Mouse (Mus musculus): ENCODE results near the gene Rfng. TPM values are rescaled to one million over a fixed set of nuclear protein-coding genes. Genes with fewer than 3 reads are reported as not detected.
A peak's percentile ranks its signal among the peaks of the same experiment; 100 is the strongest.

The Rfng gene
- total and polyA plus RNA-seq, 3 experiments, result 3.8 to 17.6 (median 10.0) TPM

- no peak for DNase-seq (ENCODE audit: extremely low read depth)
- dilution Hi-C loops (cut with MboI; ENCODE audit: extremely low pct_ligation_motif_present, extremely low pct_unique_long_range_greater_than_20kb, low sequenced_read_pairs) (no loop called here), in situ Hi-C loops (cut with MboI; ENCODE audit: low pct_ligation_motif_present, low pct_unique_long_range_greater_than_20kb, low sequenced_read_pairs) (no loop called here)
- Histone ChIP-seq H3K36me3 (replicated peaks in 1 of 2; ENCODE audit: control insufficient read depth in 1 of 2, insufficient read depth in 1 of 2, low read length in 1 of 2) (peaks cover 45 to 62% of the 10 kb centered on the region in 2 experiments), H3K9me3 (replicated peaks; ENCODE audit: low read length) (no peaks in the 10 kb centered on the region), H3K27ac (ENCODE audit: insufficient read depth, low read depth) (no peak overlapping the region), H3K27me3 (replicated peaks) (no peaks in the 10 kb centered on the region), H3K4me1 (ENCODE audit: control insufficient read depth in 1 of 2, insufficient read depth in 2 of 2) (peaks cover 3% of the 10 kb centered on the region in 2 experiments), H3K4me3 (replicated peaks in 1 of 3; ENCODE audit: low read depth in 2 of 3, low read length in 2 of 3, poor library complexity in 1 of 3) (no peak overlapping the region), H3K79me2 (replicated peaks; ENCODE audit: control insufficient read depth, extremely low read depth, insufficient read depth, poor library complexity, severe bottlenecking) (no peaks in the 10 kb centered on the region), H3K4me2 (ENCODE audit: insufficient read depth, low read depth, poor library complexity, severe bottlenecking) (no peak overlapping the region), H3K9ac (ENCODE audit: insufficient read depth, low read depth) (no peak overlapping the region)
- TF ChIP-seq POLR2A (IDR thresholded peaks at IDR 0.05; ENCODE audit: low read depth, low read length), result peak; percentile 28; the same call in 1 of the 2 replicates
- TF ChIP-seq JUND (conservative IDR thresholded peaks at IDR 0.05; ENCODE audit: low read depth, low read length), result no peak
- no peak for TF ChIP-seq BHLHE40 (IDR thresholded peaks at IDR 0.05; ENCODE audit: low read depth, low read length)
- peak; percentile 93 for TF ChIP-seq POLR2AphosphoS2 (IDR thresholded peaks at IDR 0.05; ENCODE audit: low read depth, low read length)
- TF ChIP-seq MAFK (IDR thresholded peaks at IDR 0.05; ENCODE audit: insufficient replicate concordance, low read length), result no peak
- no peak for TF ChIP-seq ZC3H11A (IDR thresholded peaks at IDR 0.05; ENCODE audit: low read depth, low read length)
These were observed 21.6 kb upstream of the Rfng start for GRCm38 (mm10) chr11:120805375-120806298.

GRCm38 (mm10) chr11:120804769-120805168 is 20.8 kb upstream of the Rfng start:
- Histone ChIP-seq H3K79me2 (replicated peaks; ENCODE audit: control insufficient read depth, extremely low read depth, insufficient read depth, poor library complexity, severe bottlenecking) (no peaks in the 10 kb centered on the region), H3K9me3 (replicated peaks; ENCODE audit: low read length) (no peaks in the 10 kb centered on the region), H3K4me1 (ENCODE audit: control insufficient read depth in 1 of 2, insufficient read depth in 2 of 2) (peaks cover 6 to 12% of the 10 kb centered on the region in 2 experiments), H3K9ac (ENCODE audit: insufficient read depth, low read depth) (no peak overlapping the region), H3K36me3 (replicated peaks in 1 of 2; ENCODE audit: control insufficient read depth in 1 of 2, insufficient read depth in 1 of 2, low read length in 1 of 2) (peaks cover 36 to 53% of the 10 kb centered on the region in 2 experiments), H3K27me3 (replicated peaks) (no peaks in the 10 kb centered on the region), H3K4me2 (ENCODE audit: insufficient read depth, low read depth, poor library complexity, severe bottlenecking) (no peak overlapping the region), H3K4me3 (replicated peaks in 1 of 3; ENCODE audit: low read depth in 2 of 3, low read length in 2 of 3, poor library complexity in 1 of 3) (no peak overlapping the region), H3K27ac (ENCODE audit: insufficient read depth, low read depth) (no peak overlapping the region)
- TF ChIP-seq NELFE (IDR thresholded peaks at IDR 0.05; ENCODE audit: low read depth, low read length) (no peak), USF1 (IDR thresholded peaks at IDR 0.05; ENCODE audit: low read depth, low read length) (no peak), JUND (conservative IDR thresholded peaks at IDR 0.05; ENCODE audit: low read depth, low read length) (no peak), CHD1 (IDR thresholded peaks at IDR 0.05; ENCODE audit: low read depth, low read length) (no peak), MAX (IDR thresholded peaks at IDR 0.05; ENCODE audit: low read length) (no peak), JUN (IDR thresholded peaks at IDR 0.05; ENCODE audit: insufficient read depth, low read depth, low read length) (no peak), MXI1 (IDR thresholded peaks at IDR 0.05; ENCODE audit: low read depth, low read length) (no peak), SMC3 (IDR thresholded peaks at IDR 0.05; ENCODE audit: low read depth, low read length) (no peak), PAX5 (IDR thresholded peaks at IDR 0.05; ENCODE audit: low read length) (no peak), TCF12 (IDR thresholded peaks at IDR 0.05; ENCODE audit: low read depth, low read length) (no peak), HCFC1 (IDR thresholded peaks at IDR 0.05; ENCODE audit: low read depth, low read length) (no peak), TBP (conservative IDR thresholded peaks at IDR 0.05; ENCODE audit: low read depth, low read length) (no peak), UBTF (IDR thresholded peaks at IDR 0.05; ENCODE audit: low read depth, low read length) (no peak), CHD2 (IDR thresholded peaks at IDR 0.05; ENCODE audit: low read length) (no peak), E2F4 (IDR thresholded peaks at IDR 0.05; ENCODE audit: insufficient replicate concordance, low read depth, low read length) (no peak), EP300 (IDR thresholded peaks at IDR 0.05; ENCODE audit: low read length) (no peak), ELF1 (IDR thresholded peaks at IDR 0.05; ENCODE audit: low read depth, low read length) (no peak), SIN3A (IDR thresholded peaks at IDR 0.05; ENCODE audit: low read length) (no peak)
- in situ Hi-C loops (cut with MboI; ENCODE audit: low pct_ligation_motif_present, low pct_unique_long_range_greater_than_20kb, low sequenced_read_pairs), result no loop called here
- no peak for DNase-seq (ENCODE audit: extremely low read depth)
- dilution Hi-C loops (cut with MboI; ENCODE audit: extremely low pct_ligation_motif_present, extremely low pct_unique_long_range_greater_than_20kb, low sequenced_read_pairs), result no loop called here

Data from CH12.LX (cell line).